Mouse (Mus musculus) adrenal gland, postnatal 14 days (tissue): ENCODE data around the gene Rps15. TPM values are rescaled to one million over a fixed set of nuclear protein-coding genes. Genes with fewer than 3 reads are reported as not detected.
A peak's percentile ranks its signal among the peaks of the same experiment; 100 is the strongest.

Experiments used
- DNase-seq: peaks from one replicate; pipeline ENCODE4 v3.0.0; 2021; ENCODE audit warnings: mixed read lengths
- microRNA-seq, 2 experiments: library from miRNA; unstranded; fragments of <30 nt; microRNA quantifications; one replicate each; pipeline ENCODE4 v1.2.0; 2021
- total RNA-seq: library from RNA; stranded (reverse); gene quantifications from 2 replicates; pipeline ENCODE4 v1.2.3, GENCODE M21; 2021

The Rps15 gene
- total RNA-seq, 1 experiment from 2014 or later = 1,072 TPM

- DNase-seq = no peak
These were observed 49.4 kb downstream of the Rps15 start for GRCm38 (mm10) chr10:80341491-80342304.

- no peak for DNase-seq
These were observed 50.1 kb downstream of the Rps15 start for GRCm38 (mm10) chr10:80342305-80342748.

DNA sequence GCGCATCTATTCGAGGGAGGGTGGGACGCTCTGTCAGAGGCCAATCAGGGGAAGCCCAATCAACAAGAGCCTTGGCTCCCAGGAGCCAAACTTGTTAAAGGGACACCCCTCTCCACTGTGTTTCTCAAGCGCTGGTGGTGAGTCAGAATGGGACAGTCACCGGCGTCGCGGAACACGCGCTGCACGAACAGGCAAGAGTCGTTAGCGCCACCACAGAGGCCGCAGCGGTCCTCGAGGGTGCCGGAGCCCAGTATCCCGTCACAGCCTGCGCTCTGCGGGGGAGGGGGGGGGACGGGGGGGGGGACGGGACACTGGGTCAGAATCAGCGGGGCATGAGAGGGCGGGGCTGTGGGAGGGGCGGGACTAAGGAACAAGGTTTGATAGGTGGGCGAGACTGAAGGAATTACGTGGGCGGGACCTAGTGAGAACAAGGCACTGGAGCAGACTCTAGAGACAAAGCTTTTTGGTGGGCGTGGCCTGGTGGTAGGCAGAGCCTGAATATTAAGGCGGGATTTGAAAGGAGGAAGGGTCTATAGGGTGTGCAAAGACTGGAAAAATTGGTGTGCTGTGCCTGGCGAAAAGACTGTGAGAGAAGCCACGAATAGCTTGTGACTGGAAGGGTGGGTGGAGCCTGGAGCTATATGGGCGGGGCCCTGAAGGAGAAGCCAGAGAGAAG lies 50.6 kb downstream of the Rps15 start:
- peak; percentile 80 for DNase-seq

DNA sequence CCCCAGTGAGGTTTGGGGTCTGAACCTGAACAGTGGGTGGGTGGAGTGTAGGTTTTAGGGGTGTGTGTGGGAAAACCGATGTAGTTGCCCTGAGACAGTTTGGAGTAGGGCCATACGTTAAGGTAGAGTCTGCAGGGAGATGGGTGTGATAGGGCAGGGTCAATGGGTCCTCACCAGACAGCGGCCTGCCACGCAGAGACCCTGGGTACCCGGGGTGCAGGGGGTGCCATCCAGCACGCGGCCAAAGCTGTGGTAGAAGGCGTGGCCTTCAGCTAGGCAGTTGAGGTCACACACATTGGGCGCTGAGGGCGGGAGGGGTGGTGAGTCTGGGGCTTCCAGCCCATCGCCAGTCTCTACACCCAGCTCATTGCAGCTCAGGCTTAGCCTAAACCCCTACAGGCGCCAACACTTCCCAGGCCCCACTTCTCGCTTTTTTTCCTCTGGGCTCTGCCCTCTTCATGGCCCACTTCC lies 51.2 kb downstream of the Rps15 start:
- DNase-seq = no peak

Small RNA genes within 50 kb of the gene (microRNA-seq; reads per million reads assigned to microRNA genes)
- 0.76 to 0.85 reads per million in 2 experiments for gene Mir6911

Other genes starting within 250 kb of the Rps15 start
- 1,329 and 1,354 TPM in 2 replicates for gene Gpx4, start 245.3 kb upstream of the Rps15 start, total RNA-seq
- 52.8 and 52.9 TPM in 2 replicates for gene Sbno2, start 186.9 kb upstream of the Rps15 start, total RNA-seq
- gene Stk11, start 176.7 kb upstream of the Rps15 start, total RNA-seq = 138 and 147 TPM in 2 replicates
- 920 and 980 TPM in 2 replicates for gene Atp5d, start 153.8 kb upstream of the Rps15 start, total RNA-seq
- 69.9 and 137 TPM in 2 replicates for gene Cbarp, start 151.6 kb upstream of the Rps15 start, total RNA-seq
- gene Midn, start 144.2 kb upstream of the Rps15 start, total RNA-seq = 114 and 140 TPM in 2 replicates
- 67.6 and 106 TPM in 2 replicates for gene Cirbp, start 126.5 kb upstream of the Rps15 start, total RNA-seq
- gene 1600002K03Rik, start 119.5 kb upstream of the Rps15 start, total RNA-seq = 8.6 and 9.5 TPM in 2 replicates
- gene Efna2, start 113.0 kb upstream of the Rps15 start, total RNA-seq = 3.1 and 3.9 TPM in 2 replicates
- gene Mum1, start 66.0 kb upstream of the Rps15 start, total RNA-seq = 23.8 and 29.9 TPM in 2 replicates
- 426 and 463 TPM in 2 replicates for gene Ndufs7, start 43.3 kb upstream of the Rps15 start, total RNA-seq
- gene Gamt, start 31.4 kb upstream of the Rps15 start, total RNA-seq = 138 and 192 TPM in 2 replicates
- 92.9 and 115 TPM in 2 replicates for gene Dazap1, start 31.0 kb upstream of the Rps15 start, total RNA-seq
- 1.5 and 4.4 TPM in 2 replicates for gene Apc2, start 3.5 kb downstream of the Rps15 start, total RNA-seq
- 26.9 and 27.9 TPM in 2 replicates for gene 2310011J03Rik, start 28.1 kb downstream of the Rps15 start, total RNA-seq
- gene Pcsk4, start 37.0 kb downstream of the Rps15 start, total RNA-seq = 3.9 and 4.7 TPM in 2 replicates
- gene Reep6, start 37.5 kb downstream of the Rps15 start, total RNA-seq = 16.0 and 45.2 TPM in 2 replicates
- gene Adamtsl5, start 56.0 kb downstream of the Rps15 start, total RNA-seq = 8.4 and 10.9 TPM in 2 replicates
- 0.30 and 0.44 TPM in 2 replicates for gene Plk5, start 64.0 kb downstream of the Rps15 start, total RNA-seq
- gene Mex3d, start 95.2 kb downstream of the Rps15 start, total RNA-seq = 21.8 and 22.8 TPM in 2 replicates
- gene Mbd3, start 107.1 kb downstream of the Rps15 start, total RNA-seq = 106 and 116 TPM in 2 replicates
- gene Uqcr11, start 114.4 kb downstream of the Rps15 start, total RNA-seq = 1,202 and 1,279 TPM in 2 replicates
- 54.4 and 61.8 TPM in 2 replicates for gene Tcf3, start 141.2 kb downstream of the Rps15 start, total RNA-seq
- not detected in 2 replicates for gene Onecut3, start 202.4 kb downstream of the Rps15 start, total RNA-seq
- 0.19 TPM in 2 replicates for gene Atp8b3, start 246.7 kb downstream of the Rps15 start, total RNA-seq